Mouse (Mus musculus): ENCODE measurements around the gene Scoc. TPM values are rescaled to one million over a fixed set of nuclear protein-coding genes. Genes with fewer than 3 reads are reported as not detected.
A peak's percentile ranks its signal among the peaks of the same experiment; 100 is the strongest.

Scoc gene
- total and polyA plus RNA-seq, 3 experiments: 28.9 to 79.7 (median 34.5) TPM

DNA sequence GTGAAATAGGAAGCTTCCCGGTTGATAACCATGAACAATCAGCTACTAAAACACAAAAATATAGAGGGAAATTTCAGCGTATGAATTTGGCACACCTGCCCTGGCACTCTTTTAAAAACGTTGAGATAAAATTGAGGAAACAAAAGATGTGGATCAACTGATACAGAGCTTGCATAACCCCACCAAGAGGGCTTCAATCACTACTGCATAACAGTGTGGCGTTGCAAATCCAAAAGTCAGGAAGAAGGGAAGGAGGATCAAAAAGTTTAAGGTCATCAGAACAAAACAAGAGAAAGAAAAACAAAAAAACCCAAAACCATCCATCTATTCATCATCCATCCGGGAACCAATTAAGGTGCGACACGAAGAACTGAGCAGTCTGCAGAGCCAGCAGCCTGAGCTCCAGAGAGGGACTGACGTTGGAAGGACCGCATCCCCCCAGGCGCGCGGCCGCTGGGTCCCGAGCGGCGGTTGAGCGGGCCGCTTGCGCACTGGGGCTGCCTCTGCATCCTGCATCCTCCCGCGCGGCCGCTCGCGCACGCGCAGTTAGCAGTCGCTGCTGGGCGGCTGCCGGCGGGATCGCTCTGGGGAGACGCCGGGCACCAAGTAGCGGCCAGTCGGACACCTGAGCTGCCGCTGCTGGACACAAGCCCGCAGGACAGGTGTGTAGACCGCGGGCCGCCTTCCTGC lies 68.7 kb downstream of the Scoc start, which contains the start of gene Clgn:
Gene Clgn, plus strand, starts transcription at position 552 of the 690 bp plus-strand sequence.
- in situ Hi-C loops (cut with MboI; ENCODE audit: low pct_ligation_motif_present, low pct_unique_long_range_greater_than_20kb, low sequenced_read_pairs) (no loop called here), dilution Hi-C loops (cut with MboI; ENCODE audit: extremely low pct_ligation_motif_present, extremely low pct_unique_long_range_greater_than_20kb, low sequenced_read_pairs) (no loop called here)
- Histone ChIP-seq H3K9me3 (replicated peaks; ENCODE audit: low read length) (peaks cover 8% of the 10 kb centered on the region), H3K79me2 (replicated peaks; ENCODE audit: control insufficient read depth, extremely low read depth, insufficient read depth, poor library complexity, severe bottlenecking) (no peaks in the 10 kb centered on the region), H3K4me2 (ENCODE audit: insufficient read depth, low read depth, poor library complexity, severe bottlenecking) (peak within 1 kb of the TSS; percentile 77), H3K36me3 (replicated peaks in 1 of 2; ENCODE audit: control insufficient read depth in 1 of 2, insufficient read depth in 1 of 2, low read length in 1 of 2) (no peaks in the 10 kb centered on the region), H3K4me1 (ENCODE audit: control insufficient read depth in 1 of 2, insufficient read depth in 2 of 2) (peaks cover under 1 to 12% of the 10 kb centered on the region in 2 experiments), H3K4me3 (replicated peaks in 1 of 3; ENCODE audit: low read depth in 2 of 3, low read length in 2 of 3, poor library complexity in 1 of 3) (peak within 1 kb of the TSS in 2 of 3 experiments; percentile 44 to 48), H3K27ac (ENCODE audit: insufficient read depth, low read depth) (no peak within 1 kb of the TSS), H3K27me3 (replicated peaks) (no peaks in the 10 kb centered on the region), H3K9ac (ENCODE audit: insufficient read depth, low read depth) (no peak within 1 kb of the TSS)
- DNase-seq (ENCODE audit: extremely low read depth): peak; percentile 45
- peak; percentile 87 for TF ChIP-seq NRF1 (IDR thresholded peaks at IDR 0.05; ENCODE audit: low read depth, low read length)
- TF ChIP-seq MEF2A (IDR thresholded peaks at IDR 0.05; ENCODE audit: borderline replicate concordance, low read depth, low read length): no peak

DNA sequence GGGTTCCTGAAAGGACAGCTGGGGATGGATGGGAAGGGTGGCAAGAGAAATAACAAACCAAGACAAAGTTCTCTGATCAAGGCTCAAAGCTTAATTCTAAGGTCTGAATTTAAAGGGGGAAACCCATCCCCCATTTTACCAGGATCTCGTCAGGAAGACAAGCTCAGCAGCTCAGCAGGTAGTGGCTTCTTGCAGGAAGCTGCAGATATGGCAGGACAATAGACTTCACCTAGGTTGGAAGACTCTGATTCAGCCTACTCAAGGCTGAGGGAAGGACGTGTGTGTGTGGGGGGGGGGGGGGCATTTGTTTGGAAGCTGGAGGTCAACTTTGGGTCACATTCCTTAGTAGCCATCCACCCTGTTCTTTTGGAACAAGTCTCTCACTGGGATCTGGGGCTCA lies 75.3 kb downstream of the Scoc start:
- dilution Hi-C loops (cut with MboI; ENCODE audit: extremely low pct_ligation_motif_present, extremely low pct_unique_long_range_greater_than_20kb, low sequenced_read_pairs) (no loop called here), in situ Hi-C loops (cut with MboI; ENCODE audit: low pct_ligation_motif_present, low pct_unique_long_range_greater_than_20kb, low sequenced_read_pairs) (no loop called here)
- H3K27ac ChIP-seq (ENCODE audit: insufficient read depth, low read depth): no peak overlapping the region
- H3K4me2 ChIP-seq (ENCODE audit: insufficient read depth, low read depth, poor library complexity, severe bottlenecking): no peak overlapping the region
- no peak for TF ChIP-seq MEF2A (IDR thresholded peaks at IDR 0.05; ENCODE audit: borderline replicate concordance, low read depth, low read length)
- no peak for TF ChIP-seq ZC3H11A (IDR thresholded peaks at IDR 0.05; ENCODE audit: low read depth, low read length)
- TF ChIP-seq GABPA (IDR thresholded peaks at IDR 0.05; ENCODE audit: insufficient replicate concordance, low read depth, low read length): no peak
- TF ChIP-seq ETS1 (conservative IDR thresholded peaks at IDR 0.05; ENCODE audit: low read depth, low read length): no peak
- TF ChIP-seq MAZ (IDR thresholded peaks at IDR 0.05; ENCODE audit: low read depth, low read length): no peak
- TF ChIP-seq ZKSCAN1 (IDR thresholded peaks at IDR 0.05; ENCODE audit: borderline replicate concordance, low read depth, low read length): no peak
- no peak for TF ChIP-seq PAX5 (IDR thresholded peaks at IDR 0.05; ENCODE audit: low read length)
- no peak for TF ChIP-seq CHD1 (IDR thresholded peaks at IDR 0.05; ENCODE audit: low read depth, low read length)
- TF ChIP-seq USF2 (conservative IDR thresholded peaks at IDR 0.05; ENCODE audit: low read depth, low read length): no peak
- TF ChIP-seq USF1 (IDR thresholded peaks at IDR 0.05; ENCODE audit: low read depth, low read length): no peak
- TF ChIP-seq NELFE (IDR thresholded peaks at IDR 0.05; ENCODE audit: low read depth, low read length): no peak
- TF ChIP-seq NRF1 (IDR thresholded peaks at IDR 0.05; ENCODE audit: low read depth, low read length): no peak
- no peak for TF ChIP-seq MYC (IDR thresholded peaks at IDR 0.05; ENCODE audit: low read depth, low read length)
- TF ChIP-seq HCFC1 (IDR thresholded peaks at IDR 0.05; ENCODE audit: low read depth, low read length): no peak
- H3K9ac ChIP-seq (ENCODE audit: insufficient read depth, low read depth): no peak overlapping the region
- no peaks in the 10 kb centered on the region for H3K9me3 ChIP-seq (replicated peaks; ENCODE audit: low read length)
- no peaks in the 10 kb centered on the region for H3K36me3 ChIP-seq (replicated peaks in 1 of 2; ENCODE audit: control insufficient read depth in 1 of 2, insufficient read depth in 1 of 2, low read length in 1 of 2)
- DNase-seq (ENCODE audit: extremely low read depth): no peak
- H3K4me1 ChIP-seq (ENCODE audit: control insufficient read depth in 1 of 2, insufficient read depth in 2 of 2): peaks cover 0 to 11% of the 10 kb centered on the region in 2 experiments; a peak in 2 of 4 replicates
- H3K27me3 ChIP-seq (replicated peaks): no peaks in the 10 kb centered on the region
- H3K79me2 ChIP-seq (replicated peaks; ENCODE audit: control insufficient read depth, extremely low read depth, insufficient read depth, poor library complexity, severe bottlenecking): no peaks in the 10 kb centered on the region
- H3K4me3 ChIP-seq (replicated peaks in 1 of 3; ENCODE audit: low read depth in 2 of 3, low read length in 2 of 3, poor library complexity in 1 of 3): no peak overlapping the region

Measured in CH12.LX (cell line).